Mouse (Mus musculus) liver (tissue): ENCODE results near the gene Ret.

Experiments used
- DNase-seq: peaks from one replicate; pipeline ENCODE4 v3.0.0-alpha.2; 2020; ENCODE audit warnings: mixed read lengths

Gene Ret

GRCm38 (mm10) chr6:118197440-118197975 is at the start of gene Ret:
Gene Ret (minus strand): TSS chr6:118197718.
- DNase-seq = no peak

- DNase-seq = no peak
These were observed 49.6 kb upstream of the Ret start for GRCm38 (mm10) chr6:118247161-118247560.

GRCm38 (mm10) chr6:118244106-118244505 is 46.6 kb upstream of the Ret start:
- DNase-seq = no peak

- no peak for DNase-seq
These were observed 45.4 kb upstream of the Ret start for GRCm38 (mm10) chr6:118242941-118243340.

GRCm38 (mm10) chr6:118226072-118226471 is 28.6 kb upstream of the Ret start:
- no peak for DNase-seq

DNA sequence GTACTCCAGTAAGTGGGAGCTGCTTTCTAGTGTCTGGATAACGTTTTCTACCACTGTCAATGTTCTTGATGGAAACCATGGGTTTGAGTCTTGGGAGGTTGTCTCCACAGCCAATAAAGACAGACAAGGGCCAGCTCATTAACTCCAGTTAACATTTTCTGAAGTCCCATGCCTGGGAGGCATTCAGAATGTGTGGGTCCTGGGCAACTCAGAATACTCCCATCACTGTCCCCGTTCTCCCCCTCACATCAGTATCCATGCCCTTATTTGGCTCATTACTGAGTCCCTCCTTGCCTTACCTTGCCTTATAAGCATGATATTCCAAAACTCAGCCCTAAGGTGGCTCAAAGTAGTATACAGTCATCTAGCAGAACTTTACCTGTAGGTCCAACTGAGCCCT is 25.0 kb upstream of the Ret start:
- DNase-seq = no peak

- DNase-seq = peak; percentile 0
These were observed 18.2 kb upstream of the Ret start for GRCm38 (mm10) chr6:118215676-118216075.

DNA sequence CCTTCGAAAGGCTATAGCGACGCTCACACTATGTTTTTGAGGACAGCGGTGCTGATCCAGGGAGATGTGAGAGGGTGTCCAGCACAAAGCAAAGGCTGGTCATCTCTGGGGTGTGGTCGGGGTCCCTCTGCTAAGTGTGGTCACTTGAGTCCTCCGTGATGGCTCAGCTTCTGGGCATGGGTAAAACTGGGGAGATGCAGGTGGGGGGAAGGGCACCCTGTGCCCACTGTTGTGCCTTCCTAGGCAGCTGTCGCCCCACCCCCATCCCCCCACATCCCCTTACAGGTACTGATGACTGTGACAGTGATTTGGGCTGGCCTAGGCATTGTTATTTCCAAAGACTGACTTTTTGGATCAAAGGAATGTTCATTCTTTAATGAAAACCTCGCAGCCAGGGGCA is 10.8 kb upstream of the Ret start:
- DNase-seq = no peak

DNA sequence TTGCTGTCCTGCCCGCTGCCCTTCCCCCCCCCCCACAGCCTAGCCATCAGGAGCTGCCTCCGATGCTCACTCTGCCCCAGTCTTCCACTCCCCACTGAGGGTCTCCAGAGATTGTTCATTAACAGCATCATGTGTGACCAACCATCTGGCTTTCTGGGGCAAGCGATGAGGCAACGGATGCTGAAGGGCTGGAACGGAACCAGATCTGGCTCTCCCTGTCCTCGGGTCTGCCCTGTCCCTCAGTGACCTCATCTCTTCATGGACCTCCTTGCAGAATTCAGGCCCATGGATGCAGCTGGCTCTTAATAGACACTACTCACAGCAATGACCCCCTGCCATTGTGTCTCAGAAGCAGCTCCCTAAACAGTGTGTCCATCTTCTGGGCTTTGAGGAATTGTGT is 8.9 kb upstream of the Ret start:
- DNase-seq = no peak

DNA sequence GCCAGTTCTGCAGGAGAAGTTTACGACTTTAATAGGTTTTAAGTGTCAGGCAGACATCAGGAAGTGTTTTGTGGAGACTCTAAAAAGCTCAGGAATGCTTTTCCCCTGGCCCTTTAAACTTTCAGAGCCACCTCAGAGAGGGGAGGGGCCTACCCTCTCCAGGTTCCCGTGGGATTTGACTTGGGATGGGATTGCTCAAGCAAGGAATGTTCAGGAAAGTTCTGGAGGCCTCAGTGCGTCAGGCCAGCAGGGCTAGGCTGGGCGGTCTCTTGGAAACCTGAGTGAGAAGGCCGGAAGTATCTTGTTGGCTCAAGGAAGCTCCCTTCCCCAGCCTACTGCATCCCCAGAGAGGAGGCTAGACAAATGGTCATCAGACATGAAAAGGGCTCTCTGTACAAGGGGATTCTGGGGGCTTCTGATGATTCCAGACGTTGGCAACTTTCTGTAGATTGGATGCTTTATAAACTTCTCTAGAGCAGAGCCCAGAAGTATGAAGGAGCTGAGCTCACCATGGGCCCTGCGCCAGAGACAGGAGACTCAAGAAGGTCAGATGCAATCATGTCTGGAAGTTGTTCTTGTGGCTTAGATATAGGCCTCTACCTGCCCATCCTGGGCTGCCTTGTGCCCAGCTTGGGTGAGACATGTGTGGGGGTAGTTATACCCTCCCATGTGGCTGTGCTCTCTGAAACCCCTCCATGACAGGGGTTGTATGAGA is 7.8 kb upstream of the Ret start:
- no peak for DNase-seq

DNA sequence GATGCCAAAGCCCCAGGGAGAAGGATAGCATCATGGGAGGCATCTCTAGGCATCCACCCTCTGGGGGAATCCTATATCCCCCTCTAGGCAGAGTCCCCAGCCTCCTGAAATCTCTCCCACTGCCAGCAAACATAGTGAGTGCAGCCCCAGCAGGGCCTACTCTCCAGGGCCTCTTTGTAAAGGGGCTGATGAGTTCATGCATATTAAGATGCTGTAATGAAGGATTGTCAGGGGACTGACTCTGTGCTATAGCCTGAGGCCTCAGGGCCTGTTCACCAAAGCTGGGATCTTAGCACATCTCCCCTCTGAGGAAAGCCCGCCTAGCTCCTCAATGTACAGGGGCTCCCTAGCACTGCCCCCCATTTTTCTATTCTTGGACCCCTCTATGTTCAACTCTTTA is 6.6 kb upstream of the Ret start:
- DNase-seq = no peak

- DNase-seq = peak; percentile 38
These were observed 623 bp downstream of the Ret start for GRCm38 (mm10) chr6:118196751-118197439.

- DNase-seq = peak; percentile 23
These were observed 2.4 kb downstream of the Ret start for GRCm38 (mm10) chr6:118195108-118195507.

DNA sequence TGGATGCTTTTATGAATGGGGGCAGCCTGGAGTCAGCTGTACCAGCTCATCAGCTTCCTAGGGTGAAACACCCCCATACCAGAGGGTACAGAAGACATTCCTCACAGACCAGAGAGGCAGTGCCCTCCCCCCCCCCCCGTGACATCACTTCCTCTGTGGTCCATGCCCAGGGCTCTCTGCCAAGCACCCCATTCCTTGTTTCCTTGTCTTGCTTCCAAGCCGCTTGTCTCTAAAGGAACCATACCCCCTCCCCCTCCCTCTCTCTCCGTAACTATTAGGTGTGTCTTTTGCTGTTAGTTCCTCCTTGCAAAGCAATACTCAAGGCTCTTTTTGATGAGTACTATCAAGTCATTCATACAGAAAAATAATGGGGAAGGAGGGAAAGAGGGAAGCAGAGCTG is 4.6 kb downstream of the Ret start:
- DNase-seq = no peak

DNA sequence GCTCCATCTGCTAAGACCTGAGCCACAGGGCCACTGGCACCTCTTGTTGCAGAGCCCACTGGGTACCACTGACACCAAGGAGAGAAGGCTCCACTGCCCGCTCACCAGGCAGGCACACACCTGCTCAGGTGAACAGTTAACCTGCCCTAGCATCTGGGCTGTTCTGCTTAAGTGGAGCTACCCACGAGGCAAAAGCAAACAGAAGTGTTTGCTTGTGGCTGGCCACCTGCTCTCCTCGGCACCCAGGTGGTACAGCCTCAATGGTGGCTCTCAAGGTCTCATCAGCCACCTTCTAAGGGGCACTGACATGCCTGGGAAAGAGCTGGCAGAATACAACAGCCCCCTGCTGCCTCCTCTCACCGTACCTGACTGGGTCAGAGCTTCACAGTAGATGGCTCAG is 5.3 kb downstream of the Ret start:
- DNase-seq = no peak

GRCm38 (mm10) chr6:118189764-118190163 is 7.8 kb downstream of the Ret start:
- no peak for DNase-seq

GRCm38 (mm10) chr6:118188599-118188998 is 8.9 kb downstream of the Ret start:
- peak; percentile 15 for DNase-seq

- no peak for DNase-seq
These were observed 10.3 kb downstream of the Ret start for GRCm38 (mm10) chr6:118187285-118187641.

- no peak for DNase-seq
These were observed 10.8 kb downstream of the Ret start for GRCm38 (mm10) chr6:118186620-118187284.

GRCm38 (mm10) chr6:118184126-118184525 is 13.4 kb downstream of the Ret start:
- DNase-seq = no peak

DNA sequence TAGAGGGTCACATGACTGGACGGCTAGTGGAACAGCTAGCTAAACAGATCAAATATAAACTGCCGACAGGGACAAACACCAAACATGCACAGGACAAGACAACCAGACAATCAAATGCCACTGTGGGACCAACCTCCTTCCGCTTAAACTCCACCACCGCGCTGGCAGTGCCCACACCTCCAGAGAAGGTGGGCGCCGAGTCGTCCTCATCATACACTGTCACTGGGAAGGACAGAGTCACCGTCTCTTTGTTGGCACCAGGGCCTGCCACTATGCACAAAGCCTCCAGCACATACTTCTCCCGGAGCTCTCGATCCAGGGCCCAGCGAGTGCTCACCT is 17.5 kb downstream of the Ret start:
- no peak for DNase-seq

GRCm38 (mm10) chr6:118179316-118180084 is 18.0 kb downstream of the Ret start:
- peak; percentile 64 for DNase-seq

DNA sequence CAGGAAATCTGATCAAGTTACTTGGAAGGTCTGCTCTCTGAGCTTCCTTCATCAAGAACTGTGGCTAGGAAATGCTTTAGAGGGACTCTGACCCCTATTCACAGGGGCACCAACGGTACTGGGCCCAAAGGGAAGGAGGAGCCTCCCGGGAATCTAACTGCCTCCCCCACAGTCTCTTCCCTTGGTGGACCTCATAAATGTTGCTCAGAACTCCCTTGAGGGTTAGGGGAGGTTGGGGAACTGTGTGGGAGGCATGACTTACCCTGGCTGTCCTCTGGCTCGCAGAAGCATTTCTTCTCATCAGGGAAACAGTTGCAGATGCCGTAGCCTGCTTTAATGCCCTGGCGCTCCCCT is 23.6 kb downstream of the Ret start:
- no peak for DNase-seq
